Mouse (Mus musculus) hindbrain, embryonic 11.5 days (tissue): Measurements from ENCODE around the gene Tsnax. TPM values are rescaled to one million over a fixed set of nuclear protein-coding genes. Genes with fewer than 3 reads are reported as not detected.

Experiments
- ATAC-seq: fragments of 200-750 bp; cut with Nextera tagmentation; 2 replicates; pipeline ENCODE4 v1.8.0; 2017; ENCODE audit warnings: mild to moderate bottlenecking, moderate TSS enrichment, moderate library complexity; ENCODE audit not compliant: low FRiP score
- DNase-seq: peaks from one replicate; pipeline ENCODE4 v3.0.0-alpha.2; 2015; ENCODE audit warnings: low spot score
- H3K27ac ChIP-seq: fragments of 300-500 bp; sonication (generic); 2 replicates; pipeline ENCODE4 v1.5.1; 2014; ENCODE audit warnings: mild to moderate bottlenecking, low read depth, low read length
- H3K27me3 ChIP-seq: fragments of 300-500 bp; sonication (generic); 2 replicates; pipeline ENCODE4 v1.6.1; 2014; ENCODE audit warnings: mild to moderate bottlenecking, low read length, moderate library complexity, mixed read lengths; ENCODE audit not compliant: control insufficient read depth, insufficient read depth
- H3K36me3 ChIP-seq: fragments of 300-500 bp; sonication (generic); 2 replicates; pipeline ENCODE4 v1.6.1; 2014; ENCODE audit warnings: mild to moderate bottlenecking, low read length, moderate library complexity, mixed read lengths; ENCODE audit not compliant: control insufficient read depth, insufficient read depth
- H3K4me1 ChIP-seq: fragments of 300-500 bp; sonication (generic); replicated peaks from 2 replicates; pipeline ENCODE4 v1.6.1; 2014; ENCODE audit warnings: low read length, mixed read lengths; ENCODE audit not compliant: control insufficient read depth, insufficient read depth
- H3K4me2 ChIP-seq: fragments of 300-500 bp; sonication (generic); replicated peaks from 2 replicates; pipeline ENCODE4 v1.6.1; 2014; ENCODE audit warnings: mild to moderate bottlenecking, low read depth, low read length
- H3K4me3 ChIP-seq: fragments of 300-500 bp; sonication (generic); 2 replicates; pipeline ENCODE4 v1.5.1; 2014; ENCODE audit warnings: low read depth, low read length
- H3K9ac ChIP-seq: fragments of 300-500 bp; sonication (generic); 2 replicates; pipeline ENCODE4 v1.6.1; 2014; ENCODE audit warnings: low read depth, low read length
- H3K9me3 ChIP-seq: fragments of 300-500 bp; sonication (generic); 2 replicates; pipeline ENCODE4 v1.6.1; 2016; ENCODE audit warnings: low read length; ENCODE audit not compliant: control insufficient read depth
- WGBS: fragments of 180-500 bp; shearing (Covaris S2); extraction: QIAGEN DNeasy Blood & Tissue Kit; methylation state at CpG from one replicate; pipeline ENCODE4 v1.1.7; 2014; 5-methylcytosine and 5-hydroxymethylcytosine counted together
- polyA plus RNA-seq: library from polyadenylated mRNA; unstranded; fragments of >200 nt; fragmentation: Nextera tagmentation; extraction: Ambion mirVana; gene quantifications from 2 replicates; pipeline ENCODE4 v1.2.1, GENCODE M21; 2014

Gene Tsnax
- polyA plus RNA-seq, 1 experiment from 2014 or later: 149 TPM

DNA sequence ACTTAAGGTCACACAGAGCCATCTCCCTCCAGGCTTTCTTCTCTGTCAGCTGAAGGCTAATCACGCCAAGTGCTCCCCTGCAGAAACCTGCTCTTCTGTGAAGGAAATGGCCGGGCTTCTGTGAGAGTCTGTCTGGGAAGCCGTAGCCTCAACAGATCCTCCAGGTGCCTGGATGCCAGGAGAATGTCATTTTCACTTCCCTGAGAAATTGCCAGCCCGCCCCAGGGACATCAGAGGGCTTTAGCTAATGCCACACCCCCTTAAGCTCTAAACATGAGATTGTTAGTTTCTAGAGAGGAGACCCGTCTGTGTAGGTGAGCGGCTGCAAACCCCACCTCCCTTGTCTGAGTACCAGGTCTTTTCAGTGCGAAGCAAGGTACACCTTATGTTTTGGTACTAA is 56.5 kb downstream of the Tsnax start:
- Histone ChIP-seq H3K36me3 (no peaks in the 10 kb centered on the region), H3K4me2 (no peak overlapping the region), H3K4me3 (no peak overlapping the region), H3K27ac (no peak overlapping the region), H3K9ac (no peak overlapping the region), H3K4me1 (no peaks in the 10 kb centered on the region), H3K27me3 (no peaks in the 10 kb centered on the region), H3K9me3 (no peaks in the 10 kb centered on the region)
- DNase-seq: no peak
- ATAC-seq: no peak
- WGBS: 76% methylated on average over 7 of the region's 7 CpGs

DNA sequence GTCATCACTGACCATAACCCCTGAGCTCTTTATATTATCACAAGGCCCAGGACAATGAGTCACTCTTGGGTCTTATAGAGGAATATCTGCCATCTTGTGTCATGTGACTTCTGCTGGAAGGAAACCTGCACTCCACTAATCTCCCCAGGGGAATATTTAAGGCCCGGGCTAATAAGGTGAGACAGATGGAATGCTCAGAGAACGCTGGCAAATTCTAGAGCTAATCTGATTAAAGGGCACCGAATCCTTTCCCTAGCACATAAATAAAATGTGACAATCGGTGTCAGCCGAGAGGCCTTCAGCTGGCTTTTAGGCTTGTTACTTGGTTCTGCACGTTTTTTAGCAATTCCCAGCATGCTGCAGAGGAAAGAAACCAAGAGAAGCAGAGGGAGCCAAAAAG is 56.9 kb downstream of the Tsnax start:
- no peaks in the 10 kb centered on the region for H3K27me3 ChIP-seq
- ATAC-seq (no peak), DNase-seq (no peak)
- no peak overlapping the region for H3K27ac ChIP-seq
- WGBS: 70% methylated on average over 6 of the region's 6 CpGs
- no peak overlapping the region for H3K4me2 ChIP-seq
- H3K36me3 ChIP-seq: no peaks in the 10 kb centered on the region
- H3K4me3 ChIP-seq: no peak overlapping the region
- H3K9me3 ChIP-seq: no peaks in the 10 kb centered on the region
- no peaks in the 10 kb centered on the region for H3K4me1 ChIP-seq
- no peak overlapping the region for H3K9ac ChIP-seq

DNA sequence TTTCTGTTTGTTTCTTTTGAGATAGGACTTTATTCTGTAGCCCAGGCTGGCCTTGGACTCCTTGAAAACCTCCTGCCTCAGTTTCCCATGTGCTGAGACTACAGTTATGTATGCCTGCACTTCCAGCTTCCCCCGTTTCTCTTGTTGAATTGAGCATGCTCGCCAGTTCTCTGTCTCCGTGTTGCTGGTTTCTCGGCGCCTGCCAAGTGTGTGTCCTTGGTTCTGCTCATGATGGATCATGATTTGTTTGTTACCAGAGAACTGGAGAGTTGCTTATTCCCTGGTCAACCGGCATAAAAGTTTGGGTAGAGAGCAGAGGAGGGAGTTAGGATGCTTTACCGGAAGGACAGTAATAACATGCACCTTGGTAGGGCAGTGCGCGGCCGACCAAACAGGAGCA is 61.3 kb downstream of the Tsnax start:
- Histone ChIP-seq H3K4me3 (no peak overlapping the region), H3K4me1 (no peaks in the 10 kb centered on the region), H3K9ac (no peak overlapping the region), H3K9me3 (no peaks in the 10 kb centered on the region), H3K27ac (no peak overlapping the region), H3K4me2 (no peak overlapping the region), H3K27me3 (no peaks in the 10 kb centered on the region), H3K36me3 (no peaks in the 10 kb centered on the region)
- ATAC-seq (no peak), DNase-seq (no peak)
- 94% methylated on average over 10 of the region's 10 CpGs for WGBS

DNA sequence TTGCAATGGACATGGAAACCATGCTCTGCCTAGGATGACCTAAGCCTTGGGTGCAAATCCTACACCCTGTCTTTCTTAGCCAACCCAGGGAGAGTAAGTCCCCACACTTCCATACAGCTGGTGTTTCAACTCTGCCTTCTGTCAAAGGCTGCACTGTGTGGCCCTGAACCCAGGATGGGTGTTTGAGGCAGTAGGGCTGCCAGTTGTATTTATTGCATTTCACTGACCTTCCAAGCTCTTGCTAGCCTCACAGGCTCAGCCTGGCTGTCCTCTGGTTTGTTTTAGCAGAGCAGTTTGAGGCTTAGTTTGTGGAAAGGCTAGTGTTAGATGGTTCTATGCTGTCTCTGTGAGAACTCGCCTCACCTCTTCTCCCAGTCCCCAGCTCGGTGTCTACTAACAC is 61.8 kb downstream of the Tsnax start:
- no peak for ATAC-seq
- 88% methylated on average over 2 of the region's 2 CpGs for WGBS
- no peaks in the 10 kb centered on the region for H3K4me1 ChIP-seq
- no peak overlapping the region for H3K27ac ChIP-seq
- H3K27me3 ChIP-seq: no peaks in the 10 kb centered on the region
- DNase-seq: no peak
- no peaks in the 10 kb centered on the region for H3K36me3 ChIP-seq
- no peak overlapping the region for H3K4me2 ChIP-seq
- H3K9me3 ChIP-seq: no peaks in the 10 kb centered on the region
- H3K9ac ChIP-seq: no peak overlapping the region
- no peak overlapping the region for H3K4me3 ChIP-seq

DNA sequence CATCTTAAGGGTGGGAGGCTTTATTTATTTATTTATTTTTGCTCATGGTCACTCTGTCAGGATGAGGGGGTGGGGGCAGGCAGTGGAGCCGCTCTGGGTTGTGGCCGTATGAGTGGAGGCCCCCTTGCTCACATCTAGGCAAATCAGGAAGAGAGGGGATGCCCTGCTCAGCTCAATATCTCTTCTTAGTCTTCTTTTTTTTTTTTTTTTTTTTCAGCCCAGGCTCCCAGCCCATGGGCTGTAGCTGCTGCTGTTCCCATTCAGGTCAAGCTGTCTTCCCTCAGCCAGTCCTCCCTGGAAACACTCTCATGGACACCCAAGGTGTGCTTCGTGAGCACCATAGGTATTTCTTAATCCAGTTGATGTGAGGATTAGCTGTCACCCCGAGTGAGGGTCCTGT is 62.6 kb downstream of the Tsnax start:
- Histone ChIP-seq H3K4me1 (no peaks in the 10 kb centered on the region), H3K4me2 (no peak overlapping the region), H3K27ac (no peak overlapping the region), H3K36me3 (no peaks in the 10 kb centered on the region), H3K27me3 (no peaks in the 10 kb centered on the region), H3K4me3 (no peak overlapping the region), H3K9me3 (no peaks in the 10 kb centered on the region), H3K9ac (no peak overlapping the region)
- ATAC-seq: no peak
- no peak for DNase-seq
- WGBS: 72% methylated on average over 4 of the region's 4 CpGs

DNA sequence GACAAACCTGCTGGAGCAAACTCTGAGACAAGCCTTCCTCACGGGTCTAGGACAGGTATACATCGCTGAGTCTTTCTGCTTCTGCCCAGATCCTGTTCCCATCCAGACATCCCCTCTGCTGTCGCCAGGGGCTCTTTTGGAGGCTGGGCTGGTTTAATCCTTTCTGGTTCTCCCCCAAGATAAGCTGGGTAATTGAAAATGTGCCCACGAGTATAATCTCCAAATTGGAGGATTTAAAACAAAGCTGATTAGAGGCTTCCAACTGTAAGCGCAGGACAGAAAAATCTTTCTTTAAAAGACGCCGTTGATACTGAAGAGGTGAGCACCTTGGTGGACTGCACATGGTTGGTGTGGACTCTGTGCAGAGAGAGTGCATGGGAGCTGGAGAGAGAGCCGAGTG is 64.5 kb downstream of the Tsnax start:
- Histone ChIP-seq H3K27me3 (no peaks in the 10 kb centered on the region), H3K9ac (no peak overlapping the region), H3K27ac (no peak overlapping the region), H3K4me2 (no peak overlapping the region), H3K36me3 (no peaks in the 10 kb centered on the region), H3K4me1 (no peaks in the 10 kb centered on the region), H3K4me3 (no peak overlapping the region), H3K9me3 (no peaks in the 10 kb centered on the region)
- no peak for ATAC-seq
- no peak for DNase-seq
- whole genome bisulfite sequencing: 83% methylated on average over 8 of the region's 8 CpGs

DNA sequence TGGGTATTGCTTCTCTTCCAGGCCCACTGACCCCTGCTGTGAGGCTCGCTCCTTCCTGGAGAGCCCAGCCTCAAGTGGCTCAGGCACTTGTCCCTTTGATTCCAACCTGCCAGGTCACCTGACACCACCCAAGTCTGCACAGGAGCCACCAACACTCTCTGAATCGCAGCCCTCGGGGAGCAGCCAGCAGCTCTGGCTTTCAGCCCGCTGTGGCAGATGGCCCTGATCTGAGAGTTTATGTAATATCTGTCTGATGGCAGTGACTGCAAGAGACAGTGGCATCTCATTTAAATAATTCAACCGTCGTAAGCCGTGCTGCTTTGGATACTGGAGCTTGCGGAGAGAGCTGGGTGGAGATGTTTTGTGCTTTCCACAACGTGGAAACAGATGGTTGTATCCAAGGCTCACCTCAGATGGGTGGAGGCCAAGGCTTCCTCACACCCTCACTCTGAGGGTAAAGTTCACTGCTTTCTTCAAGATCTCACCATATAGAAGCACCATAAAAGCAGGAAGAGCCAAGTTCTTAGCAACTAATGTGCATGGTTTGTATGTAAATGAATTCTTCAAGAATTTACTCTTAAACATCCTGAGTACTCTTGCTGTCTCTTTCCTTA is 66.1 kb downstream of the Tsnax start:
- H3K9me3 ChIP-seq: no peaks in the 10 kb centered on the region
- H3K36me3 ChIP-seq: no peaks in the 10 kb centered on the region
- no peak overlapping the region for H3K27ac ChIP-seq
- no peak overlapping the region for H3K9ac ChIP-seq
- ATAC-seq (no peak), DNase-seq (no peak)
- no peak overlapping the region for H3K4me2 ChIP-seq
- H3K4me3 ChIP-seq: no peak overlapping the region
- 59% methylated on average over 9 of the region's 9 CpGs for WGBS
- H3K27me3 ChIP-seq: no peaks in the 10 kb centered on the region
- no peaks in the 10 kb centered on the region; the same call in 1 of the 2 replicates for H3K4me1 ChIP-seq

DNA sequence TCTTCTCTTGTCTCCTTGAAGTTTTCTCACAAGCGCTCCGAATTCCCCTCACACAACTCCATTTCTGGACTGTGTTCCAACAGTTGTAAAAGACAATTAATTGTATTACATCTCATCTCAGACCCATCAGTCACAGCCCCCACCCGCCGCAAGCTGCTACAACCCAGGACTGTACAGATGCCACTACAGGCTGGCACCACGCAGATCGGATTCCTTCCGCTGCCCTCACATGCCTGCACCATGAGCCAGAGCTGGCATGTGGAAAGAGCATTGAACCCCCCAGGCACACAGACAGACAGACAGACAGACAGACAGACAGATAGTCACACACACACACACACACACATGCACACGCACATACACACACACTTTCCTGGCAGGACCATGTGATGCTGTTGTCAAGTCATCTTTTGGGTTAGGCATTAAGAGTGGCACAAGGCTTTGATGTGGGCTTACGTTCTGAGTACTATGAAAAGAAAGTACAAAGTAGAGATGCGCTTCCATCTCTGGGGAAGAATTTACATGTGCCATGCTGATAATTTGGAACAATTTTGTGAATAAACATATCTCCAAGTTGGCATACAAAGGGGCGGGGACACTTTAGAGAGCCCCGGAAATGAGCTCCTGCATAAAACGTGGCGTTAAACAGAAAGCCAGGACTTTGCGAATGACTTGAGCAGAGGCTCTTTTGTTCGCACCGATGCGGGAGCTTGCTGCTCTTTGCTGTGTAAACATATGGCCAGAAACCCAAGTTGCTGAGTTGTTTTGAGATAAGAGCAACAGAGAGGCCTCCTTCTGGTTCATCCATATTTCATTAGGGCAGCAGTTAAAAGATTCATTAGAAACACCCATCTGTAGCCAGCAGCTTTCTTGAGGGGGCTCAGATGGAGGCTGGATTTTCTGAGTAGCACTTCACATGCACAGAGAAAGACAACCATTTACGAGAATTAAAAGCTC is 67.9 kb downstream of the Tsnax start:
- no peak for ATAC-seq

DNA sequence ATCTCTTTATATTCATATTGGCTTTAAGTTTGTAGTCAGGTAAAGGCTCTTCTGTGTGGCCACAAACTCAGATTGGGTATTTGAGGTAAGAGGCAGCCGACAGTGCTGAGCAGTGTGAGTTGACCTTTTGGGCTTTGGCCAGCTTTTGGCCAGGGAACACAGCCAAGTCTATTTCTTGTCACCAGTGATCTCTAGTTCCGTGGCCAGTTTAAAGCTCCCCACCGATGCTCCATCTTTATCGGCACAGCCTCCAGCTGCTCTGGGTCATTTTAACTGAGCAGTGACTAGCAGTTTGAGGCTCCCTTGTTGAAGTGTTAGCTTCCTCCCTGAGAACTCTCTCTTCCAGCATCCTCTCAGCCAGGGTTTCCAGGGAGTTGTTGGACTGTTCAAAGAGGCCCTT is 70.9 kb downstream of the Tsnax start:
- no peak overlapping the region for H3K4me3 ChIP-seq
- no peaks in the 10 kb centered on the region for H3K27me3 ChIP-seq
- ATAC-seq (no peak), DNase-seq (no peak)
- H3K4me2 ChIP-seq: no peak overlapping the region
- H3K27ac ChIP-seq: peak overlapping the region; percentile 24; the same call in 1 of the 2 replicates
- no peaks in the 10 kb centered on the region for H3K36me3 ChIP-seq
- H3K4me1 ChIP-seq: no peaks in the 10 kb centered on the region; the same call in 1 of the 2 replicates
- no peaks in the 10 kb centered on the region for H3K9me3 ChIP-seq
- H3K9ac ChIP-seq: no peak overlapping the region
- 78% methylated on average over 4 of the region's 4 CpGs for WGBS

More for the DNA sequence above, 67.9 kb downstream of the Tsnax start:
- no peaks in the 10 kb centered on the region for H3K36me3 ChIP-seq
- H3K4me1 ChIP-seq: no peaks in the 10 kb centered on the region; the same call in 1 of the 2 replicates
- H3K27ac ChIP-seq: no peak overlapping the region
- H3K27me3 ChIP-seq: no peaks in the 10 kb centered on the region
- DNase-seq: no peak
- WGBS: 75% methylated on average over 19 of the region's 19 CpGs
- H3K9ac ChIP-seq: no peak overlapping the region
- H3K4me2 ChIP-seq: no peak overlapping the region
- no peak overlapping the region for H3K4me3 ChIP-seq
- H3K9me3 ChIP-seq: no peaks in the 10 kb centered on the region
